Mouse (Mus musculus) CH12.LX (cell line): ENCODE measurements around the gene Sod3.
A peak's percentile ranks its signal among the peaks of the same experiment; 100 is the strongest.

Experiments used
- CHD1 ChIP-seq: IDR thresholded peaks from 2 replicates; pipeline ENCODE4 v1.6.1; 2012; ENCODE audit warnings: low read depth, low read length, improper control_type of control experiment, inconsistent platforms
- CTCF ChIP-seq, 2 experiments: IDR thresholded peaks in 1 of 2; conservative IDR thresholded peaks in 1 of 2; 2 replicates each; pipeline ENCODE4 v1.5.1; 2011 to 2012; ENCODE audit warnings: low read depth in 2 of 2, low read length in 2 of 2, improper control_type of control experiment in 1 of 2, inconsistent platforms in 1 of 2, mild to moderate bottlenecking in 1 of 2, moderate library complexity in 1 of 2
- E2F4 ChIP-seq: IDR thresholded peaks from 2 replicates; pipeline ENCODE4 v1.6.1; 2011; ENCODE audit warnings: low read depth, low read length, improper control_type of control experiment; ENCODE audit not compliant: insufficient replicate concordance
- HCFC1 ChIP-seq: IDR thresholded peaks from 2 replicates; pipeline ENCODE4 v1.6.1; 2012; ENCODE audit warnings: low read depth, mild to moderate bottlenecking, inconsistent platforms, low read length, improper control_type of control experiment
- KAT2A ChIP-seq: IDR thresholded peaks from 2 replicates; pipeline ENCODE4 v1.6.1; 2012; ENCODE audit warnings: low read length, improper control_type of control experiment, inconsistent platforms; ENCODE audit not compliant: insufficient replicate concordance
- POLR2A ChIP-seq: IDR thresholded peaks from 2 replicates; pipeline ENCODE4 v1.6.1; 2011; ENCODE audit warnings: low read depth, mild to moderate bottlenecking, improper control_type of control experiment, low read length
- RAD21 ChIP-seq: IDR thresholded peaks from 2 replicates; pipeline ENCODE4 v1.6.1; 2011; ENCODE audit warnings: low read depth, mild to moderate bottlenecking, low read length, improper control_type of control experiment, moderate library complexity
- SMC3 ChIP-seq: IDR thresholded peaks from 2 replicates; pipeline ENCODE4 v1.6.1; 2011; ENCODE audit warnings: low read depth, low read length, improper control_type of control experiment
- ZNF384 ChIP-seq: IDR thresholded peaks from 2 replicates; pipeline ENCODE4 v1.6.1; 2012; ENCODE audit warnings: low read depth, low read length, improper control_type of control experiment, inconsistent platforms

- TF ChIP-seq HCFC1, result no peak
- no peak for TF ChIP-seq SMC3
- no peak for TF ChIP-seq CTCF (conservative IDR thresholded peaks at IDR 0.05 in 1 of 2, IDR thresholded peaks at IDR 0.05 in 1 of 2; ENCODE audit: low read depth in 2 of 2, low read length in 2 of 2)
- TF ChIP-seq POLR2A, result no peak
- TF ChIP-seq KAT2A, result no peak
- TF ChIP-seq E2F4, result no peak
- TF ChIP-seq ZNF384, result peak; percentile 60
- TF ChIP-seq CHD1, result no peak
- TF ChIP-seq RAD21, result no peak
These were observed 20.2 kb downstream of the Sod3 start for GRCm38 (mm10) chr5:52383748-52384147.
